Mouse (Mus musculus) lung, postnatal 0 days (tissue): ENCODE data around the gene Ctdsp1.

Source experiments
- CTCF ChIP-seq: IDR thresholded peaks from 2 replicates; pipeline ENCODE4 v1.5.1; 2016; ENCODE audit warnings: antibody characterized with exemption, mild to moderate bottlenecking
- EP300 ChIP-seq: IDR thresholded peaks from 2 replicates; pipeline ENCODE4 v1.6.1; 2016; ENCODE audit warnings: antibody characterized with exemption, mild to moderate bottlenecking, control low read depth

GRCm38 (mm10) chr1:74394858-74395257, 3.5 kb downstream of the Ctdsp1 start:
- TF ChIP-seq CTCF (no peak), EP300 (no peak)
